Mouse (Mus musculus): ENCODE data around the gene Lyg1.
"Not testable (repeated sequence)": the region's sequence is repeated elsewhere in the genome, so short reads cannot be mapped to it uniquely, and the experiment has no call there.

Gene Lyg1

DNA sequence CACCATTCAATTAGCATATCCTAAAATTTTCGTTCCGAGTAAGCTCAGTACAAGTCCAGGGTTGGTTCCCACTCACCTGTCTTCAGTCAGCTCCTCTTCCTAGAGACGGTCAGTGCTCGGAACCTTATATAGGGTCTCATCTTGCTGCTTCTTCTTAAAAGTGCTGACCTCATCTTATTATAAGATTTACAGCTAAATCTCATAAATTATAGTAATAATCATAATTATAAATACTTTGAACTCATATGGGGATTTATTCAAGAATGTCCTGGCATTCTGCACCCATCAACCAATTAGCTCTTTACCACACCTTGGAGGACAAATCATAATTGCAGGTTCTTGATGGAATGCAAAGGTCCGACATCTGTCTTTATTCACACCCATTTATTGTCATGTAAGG lies at the start of gene Lyg1:
Gene Lyg1 (minus strand): TSS at position 101 of the 400 bp plus-strand sequence.
- no peak for DNase-seq (ENCODE audit: low read depth, low spot score)

DNA sequence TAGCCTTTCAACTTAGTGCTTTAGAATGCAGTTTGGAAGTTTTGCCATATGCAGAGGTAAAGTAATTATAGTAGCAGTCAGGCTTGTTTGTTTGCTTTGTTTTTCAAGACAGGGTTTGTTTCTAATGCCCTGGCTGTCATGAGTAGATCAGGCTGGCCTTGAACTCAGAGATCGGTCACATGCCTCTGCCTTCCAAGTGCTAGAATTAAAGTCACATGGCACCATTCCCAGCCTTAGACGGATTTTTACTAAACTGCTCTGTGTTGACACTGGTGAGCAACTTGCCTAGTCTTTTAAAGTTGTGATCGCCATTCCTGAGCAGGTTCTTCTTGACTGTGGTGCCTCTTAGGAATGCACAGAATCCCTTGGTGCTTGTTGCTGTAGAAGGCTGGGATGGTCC lies 49.2 kb upstream of the Lyg1 start:
- no peak for DNase-seq (ENCODE audit: low read depth, low spot score)

DNA sequence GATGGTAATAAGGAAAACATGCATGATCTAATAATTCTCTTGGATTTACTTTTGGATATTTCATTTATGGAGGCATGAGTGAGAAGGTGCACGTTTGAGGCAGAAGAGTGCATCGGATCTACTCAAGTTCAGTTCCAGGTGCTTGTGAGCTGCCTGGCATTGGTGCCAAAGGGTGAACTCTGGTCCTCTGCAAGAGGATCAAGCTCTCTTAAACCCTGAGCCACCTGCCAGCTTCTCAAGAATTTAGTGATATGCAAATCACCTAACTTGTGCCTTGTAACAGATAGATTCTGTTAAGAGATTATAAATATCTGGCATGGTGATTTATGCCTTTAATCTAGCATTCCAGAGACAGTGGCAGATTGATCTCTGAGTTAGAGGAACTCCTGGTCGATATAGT lies 45.5 kb upstream of the Lyg1 start:
- no peak for DNase-seq (ENCODE audit: low read depth, low spot score)

DNA sequence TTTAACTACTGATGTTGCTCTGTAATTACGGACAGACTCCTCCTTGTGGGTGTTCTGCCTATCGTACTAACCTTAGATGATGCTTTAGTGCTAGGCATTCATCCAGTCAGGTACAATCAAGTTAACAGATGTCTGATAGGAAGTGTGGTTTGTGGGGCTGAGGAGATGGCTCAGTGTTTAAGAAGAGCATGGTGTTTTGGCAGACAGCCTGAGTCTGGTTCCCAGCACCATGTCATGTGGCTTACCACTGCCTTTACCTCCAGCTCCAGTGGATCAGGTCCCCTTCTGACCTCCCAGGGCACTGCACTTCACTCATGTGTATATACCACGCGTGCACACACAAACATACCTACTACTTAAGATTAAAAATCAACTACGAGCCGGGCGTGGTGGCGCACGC lies 44.4 kb upstream of the Lyg1 start:
- no peak for DNase-seq (ENCODE audit: low read depth, low spot score)

DNA sequence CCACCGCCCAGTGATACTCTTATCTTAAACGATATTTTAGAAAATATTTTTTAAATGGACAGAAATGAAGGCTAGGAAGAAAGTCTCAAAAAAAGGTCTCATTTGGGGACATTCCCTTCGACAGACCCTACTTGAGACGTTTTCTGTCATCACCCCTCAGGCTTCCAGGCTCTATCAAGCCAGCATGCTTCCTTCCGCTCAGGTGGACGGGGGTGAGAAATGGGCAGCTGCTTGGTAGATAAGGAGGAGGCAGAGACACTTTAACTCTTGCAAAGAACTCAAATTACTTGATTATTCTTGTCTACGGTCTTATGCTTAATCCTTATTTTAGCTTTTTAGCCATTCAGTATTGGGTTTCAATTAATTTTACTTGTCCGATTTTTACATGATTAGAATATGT lies 43.3 kb upstream of the Lyg1 start:
- no peak for DNase-seq (ENCODE audit: low read depth, low spot score)

DNA sequence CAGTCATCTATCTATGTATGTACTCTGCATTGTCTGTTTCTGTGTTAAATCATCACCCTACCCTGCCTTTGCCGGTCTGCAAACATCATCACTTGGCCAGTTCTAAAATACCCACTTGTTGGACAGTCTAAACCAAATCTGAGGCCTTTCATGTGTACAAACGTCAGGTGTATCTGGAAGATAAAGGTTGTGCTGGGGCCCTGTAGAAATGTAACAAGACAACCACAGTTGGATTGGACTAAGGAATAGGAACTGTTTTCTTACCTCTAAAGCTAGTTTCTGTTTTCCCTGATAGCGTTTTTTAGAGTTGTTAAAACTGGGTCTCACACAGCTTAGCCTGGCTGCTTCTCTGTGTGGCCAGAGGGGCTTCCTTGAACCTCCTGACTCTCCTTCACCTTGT lies 42.0 kb upstream of the Lyg1 start:
- DNase-seq (ENCODE audit: low read depth, low spot score): no peak

DNA sequence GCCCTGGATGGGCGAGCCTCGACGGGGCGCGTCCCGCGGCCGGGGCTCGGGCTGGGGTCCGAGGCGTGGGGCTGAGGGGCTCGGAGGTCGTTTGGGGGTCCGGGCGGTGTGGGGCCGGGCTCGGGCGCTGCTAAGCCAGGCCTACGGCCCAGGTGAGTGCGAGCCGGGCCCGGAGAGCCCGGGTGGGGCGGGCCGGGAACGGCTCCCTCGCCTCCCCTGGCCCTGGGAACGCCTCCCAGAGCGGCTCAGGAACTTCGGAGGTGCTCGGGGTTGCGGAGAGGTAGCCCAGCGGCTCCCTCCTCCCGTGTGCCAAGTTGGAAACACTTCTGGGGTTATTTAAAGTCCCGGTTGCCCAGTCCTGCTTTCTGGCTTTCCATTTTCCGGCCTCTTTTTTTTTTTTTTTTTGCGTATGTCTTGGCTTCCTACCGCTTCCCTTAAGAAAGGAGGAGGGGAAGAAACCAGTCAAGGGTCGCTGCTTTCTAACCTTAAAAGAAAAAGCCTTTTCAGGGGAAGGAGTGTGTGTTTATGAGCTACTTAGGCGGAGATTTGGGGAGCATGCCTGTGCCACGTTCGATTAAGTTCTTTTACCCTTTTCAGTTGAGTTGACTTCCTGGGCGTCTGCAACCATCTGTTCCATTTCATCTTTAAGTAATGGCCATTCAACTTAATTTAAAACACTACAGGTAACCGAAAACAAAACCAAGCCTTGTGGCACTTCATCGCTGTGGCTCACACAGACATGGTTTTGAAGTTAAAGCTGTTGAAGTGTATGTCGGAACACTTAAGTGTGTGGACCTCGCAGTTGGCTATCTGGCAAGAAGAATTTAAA lies 41.0 kb upstream of the Lyg1 start:
- no peak for DNase-seq (ENCODE audit: low read depth, low spot score)

DNA sequence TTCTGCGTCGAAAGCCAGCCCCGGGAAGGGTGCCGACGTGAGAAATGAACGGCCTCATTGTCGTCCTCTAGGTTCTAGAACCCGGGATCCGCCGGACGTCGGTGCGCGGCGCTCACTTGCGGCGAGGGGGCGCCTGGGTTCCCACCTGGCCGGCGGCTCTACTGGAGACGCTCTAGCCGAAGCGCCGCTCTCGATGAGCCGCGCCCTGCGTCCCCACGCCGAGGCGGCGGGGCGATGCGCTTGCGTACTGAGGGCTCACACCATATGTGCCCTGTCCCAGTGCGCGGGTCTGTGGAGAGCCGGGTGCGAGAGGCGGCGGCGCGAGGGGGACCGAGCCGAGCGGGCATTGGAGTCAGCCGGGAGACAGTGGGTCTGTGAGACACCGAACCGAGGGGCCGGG lies 40.3 kb upstream of the Lyg1 start, which contains the start of the genes Txndc9 and Eif5b:
Gene Txndc9 (minus strand): TSS at position 27 of the 400 bp plus-strand sequence.
Gene Eif5b (plus strand): TSS at position 144 of the 400 bp plus-strand sequence.
- peak; percentile 90 for DNase-seq (ENCODE audit: low read depth, low spot score)

DNA sequence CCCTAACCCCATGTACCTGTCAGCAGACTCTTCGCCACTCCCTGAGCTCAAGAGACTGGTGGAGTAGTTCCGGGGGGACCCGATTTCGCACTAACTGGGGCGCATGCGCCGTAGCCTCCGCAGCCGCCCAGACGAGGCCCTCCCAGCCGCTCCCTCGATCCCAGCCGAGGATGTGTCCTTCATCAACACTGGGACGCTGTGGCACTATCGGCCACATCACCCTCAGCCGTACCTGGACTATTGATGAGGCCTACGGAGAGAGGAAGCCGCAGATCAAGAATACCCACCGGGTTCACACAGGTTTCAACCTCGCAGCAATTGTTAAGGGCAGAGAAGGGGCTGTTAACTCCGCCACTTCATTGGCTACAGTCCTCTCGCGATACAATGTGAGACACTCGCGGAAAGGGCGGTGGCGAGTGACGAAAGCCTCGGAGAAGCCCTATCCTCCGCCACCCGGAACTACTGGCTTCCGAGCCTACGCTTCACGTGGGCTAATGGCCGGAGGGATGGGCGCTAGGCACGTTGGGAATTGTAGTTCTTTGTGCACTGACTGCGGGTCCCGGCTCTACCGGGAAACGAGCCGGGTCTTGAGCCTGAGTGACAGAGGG lies 39.4 kb upstream of the Lyg1 start:
- peak; percentile 92 for DNase-seq (ENCODE audit: low read depth, low spot score)

DNA sequence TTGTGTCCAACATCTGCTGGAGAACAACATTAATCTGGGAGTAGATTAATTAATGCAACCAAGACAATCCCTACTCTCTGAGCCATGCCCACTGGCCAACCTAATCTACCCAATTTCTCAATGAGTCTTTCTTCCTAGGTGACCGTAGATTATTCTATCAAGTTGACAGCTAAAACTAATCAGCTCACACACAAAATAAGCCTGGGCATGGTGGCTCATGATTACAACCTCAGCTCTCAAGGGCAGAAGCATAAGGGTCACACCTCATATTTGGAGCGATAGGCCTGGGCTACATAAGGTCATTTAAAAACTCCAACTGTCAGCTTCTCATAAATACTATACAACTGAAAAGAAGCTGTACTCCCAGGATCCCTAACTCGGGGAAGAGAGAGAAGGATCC lies 38.7 kb upstream of the Lyg1 start:
- no peak for DNase-seq (ENCODE audit: low read depth, low spot score)

DNA sequence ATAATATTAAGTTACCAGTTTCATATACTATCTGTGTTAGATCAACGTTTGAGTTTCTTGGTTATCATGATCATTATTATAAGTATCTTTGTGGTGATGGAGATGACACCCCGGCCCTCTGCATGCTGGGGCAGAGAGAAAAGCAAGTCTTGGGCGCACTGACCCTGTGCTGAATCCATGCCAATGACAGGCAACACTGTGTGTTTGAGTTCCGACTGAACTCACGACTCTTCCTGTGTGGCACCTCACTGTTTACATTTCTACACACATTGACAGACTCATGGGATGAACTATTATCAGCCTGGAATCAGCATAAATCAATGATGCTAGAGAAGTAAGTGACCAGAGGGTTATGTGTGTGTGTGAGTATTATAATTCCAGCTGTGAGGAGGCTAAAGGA lies 30.3 kb upstream of the Lyg1 start:
- DNase-seq (ENCODE audit: low read depth, low spot score): no peak

DNA sequence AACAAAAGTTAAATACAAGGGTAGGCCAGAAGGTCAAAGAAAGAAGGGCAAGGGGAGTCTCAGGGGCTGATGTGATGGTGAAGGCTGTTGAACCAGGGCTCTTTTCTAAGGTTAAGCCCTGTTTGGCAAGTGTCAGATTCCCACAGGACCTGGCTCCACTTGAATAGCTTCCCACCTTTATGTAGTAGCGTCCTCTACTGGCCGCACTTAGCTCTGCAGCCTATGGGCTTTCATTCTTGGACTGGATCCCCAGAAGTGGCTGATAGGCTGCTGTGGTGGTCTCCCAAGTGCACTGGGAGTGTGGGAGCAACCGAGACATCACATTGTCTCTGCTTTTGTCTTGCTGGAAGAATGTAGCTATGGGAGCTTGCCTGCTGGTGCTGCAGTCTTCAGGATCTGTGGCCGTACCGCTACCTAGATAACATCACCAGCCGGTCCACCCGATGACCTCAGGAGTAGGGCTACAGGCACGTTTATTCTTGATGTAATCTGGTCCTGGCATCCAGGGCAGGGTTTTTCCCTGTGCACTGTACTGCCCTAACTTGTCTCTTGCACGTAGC lies 28.3 kb upstream of the Lyg1 start:
- DNase-seq (ENCODE audit: low read depth, low spot score): peak; percentile 42

DNA sequence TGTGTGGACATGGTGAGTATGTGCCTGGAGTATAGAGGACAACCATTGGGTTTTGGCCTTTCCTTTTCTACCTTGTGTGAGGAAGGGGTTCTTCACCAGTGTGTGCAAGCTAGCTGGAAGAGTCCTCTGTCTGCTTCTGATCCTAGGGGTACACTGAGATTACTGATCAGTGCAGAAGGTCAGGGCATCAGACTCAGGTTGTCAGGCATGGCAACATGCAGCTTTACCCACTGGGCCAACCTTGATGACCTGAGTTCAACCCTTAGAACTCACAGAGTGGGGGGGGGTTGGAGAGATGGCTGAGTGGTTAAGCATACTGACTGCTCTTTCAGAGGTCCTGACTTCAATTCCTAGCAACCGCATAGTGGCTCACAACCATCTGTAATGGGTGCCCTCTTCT lies 26.8 kb upstream of the Lyg1 start:
- no peak for DNase-seq (ENCODE audit: low read depth, low spot score)

DNA sequence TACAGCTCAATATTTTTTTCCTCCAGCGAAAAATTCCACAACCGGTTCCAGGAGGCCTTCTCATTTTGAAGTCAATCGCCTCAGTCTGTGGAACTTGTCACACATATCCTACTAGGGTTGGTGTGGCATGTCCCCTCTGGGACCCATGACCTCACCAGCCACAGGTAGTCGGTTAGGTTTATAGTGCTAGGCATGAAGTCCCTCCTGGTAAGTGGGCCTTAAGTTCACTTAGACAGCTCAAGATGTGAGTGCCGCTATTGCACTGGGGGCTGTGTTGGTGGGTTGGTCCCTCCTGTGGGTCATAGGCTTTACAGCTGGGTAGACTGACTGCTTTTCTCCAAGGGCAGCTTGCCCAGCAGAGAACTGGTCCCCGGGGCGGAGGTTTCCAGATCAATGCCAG lies 19.7 kb upstream of the Lyg1 start:
- DNase-seq (ENCODE audit: low read depth, low spot score): no peak

DNA sequence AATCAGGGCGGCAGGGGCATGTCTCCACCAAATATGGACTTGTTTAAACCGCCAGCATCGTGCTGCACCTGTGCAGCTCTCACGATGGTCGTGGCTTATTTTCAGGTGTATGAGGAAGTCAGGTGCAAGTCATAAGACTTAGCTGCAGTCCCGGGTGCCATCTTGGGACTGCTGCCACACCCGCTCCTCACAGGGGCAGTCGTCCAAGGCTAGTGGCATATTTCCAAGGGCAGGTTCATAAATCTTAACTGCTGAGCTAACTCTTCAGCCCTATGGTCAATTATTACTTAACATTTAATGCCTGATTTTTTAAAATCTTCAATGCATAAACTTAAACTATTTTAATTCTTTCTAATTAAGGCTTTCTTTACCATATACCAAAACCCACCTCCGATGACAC lies 19.1 kb upstream of the Lyg1 start:
- not testable (repeated sequence) for DNase-seq (ENCODE audit: low read depth, low spot score)

DNA sequence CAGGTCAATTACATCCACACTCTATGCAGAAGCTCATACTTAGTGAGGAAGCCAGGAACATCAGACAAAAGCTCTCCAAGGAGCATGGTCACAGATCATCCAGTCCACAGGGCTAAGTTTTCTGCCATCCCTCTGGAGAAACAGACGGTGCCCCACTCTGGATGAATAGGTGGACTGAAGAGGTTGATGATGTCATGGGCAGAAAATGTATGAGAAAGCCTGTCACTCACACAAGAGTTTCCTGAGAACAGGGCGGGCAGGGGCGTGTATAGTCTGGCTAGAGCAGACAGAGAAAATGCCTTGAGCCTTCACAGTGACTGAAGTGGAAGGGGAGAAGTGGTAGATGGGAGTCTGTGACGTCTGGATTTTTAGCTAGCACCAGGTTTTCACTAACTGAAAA lies 14.0 kb upstream of the Lyg1 start:
- DNase-seq (ENCODE audit: low read depth, low spot score): no peak

DNA sequence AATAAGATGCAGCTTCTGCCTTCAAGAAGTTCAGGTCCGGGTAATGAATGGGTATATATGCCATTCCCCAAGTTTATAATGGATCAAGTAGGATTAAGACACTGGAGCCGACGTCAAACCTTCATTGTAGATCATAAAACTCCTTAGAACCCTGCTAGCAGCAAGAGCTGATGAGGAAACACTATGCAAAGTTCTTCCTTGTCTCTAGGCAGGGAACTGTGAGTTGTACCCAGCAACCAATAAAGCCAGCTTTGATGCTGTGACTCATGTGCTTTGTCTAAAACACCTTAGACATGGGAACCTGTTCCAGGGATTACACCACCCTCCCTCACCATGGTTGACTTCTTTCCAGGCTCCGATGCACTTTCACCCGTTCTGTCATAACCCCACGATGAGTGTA lies 11.2 kb upstream of the Lyg1 start:
- no peak for DNase-seq (ENCODE audit: low read depth, low spot score)

DNA sequence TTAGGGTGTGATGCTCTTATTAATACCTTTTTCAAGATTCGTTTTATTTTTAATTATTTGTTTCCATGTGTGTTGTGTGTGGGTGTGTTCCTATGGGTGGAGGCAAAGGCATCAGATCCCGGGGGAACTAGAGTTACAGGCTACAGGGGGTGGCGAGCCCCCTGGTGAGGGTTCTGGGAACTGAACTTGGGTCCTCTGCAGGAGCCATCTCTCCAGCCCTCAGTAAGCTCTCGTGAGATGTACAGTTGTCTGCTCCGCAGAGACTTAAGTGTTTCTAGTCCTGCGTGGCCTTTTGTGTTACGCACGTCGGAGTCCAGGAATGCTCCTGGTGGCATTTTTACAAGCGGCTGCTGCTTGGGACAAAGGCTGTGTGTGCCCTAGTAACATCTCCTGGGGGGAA lies 8.0 kb upstream of the Lyg1 start:
- peak; percentile 36 for DNase-seq (ENCODE audit: low read depth, low spot score)

DNA sequence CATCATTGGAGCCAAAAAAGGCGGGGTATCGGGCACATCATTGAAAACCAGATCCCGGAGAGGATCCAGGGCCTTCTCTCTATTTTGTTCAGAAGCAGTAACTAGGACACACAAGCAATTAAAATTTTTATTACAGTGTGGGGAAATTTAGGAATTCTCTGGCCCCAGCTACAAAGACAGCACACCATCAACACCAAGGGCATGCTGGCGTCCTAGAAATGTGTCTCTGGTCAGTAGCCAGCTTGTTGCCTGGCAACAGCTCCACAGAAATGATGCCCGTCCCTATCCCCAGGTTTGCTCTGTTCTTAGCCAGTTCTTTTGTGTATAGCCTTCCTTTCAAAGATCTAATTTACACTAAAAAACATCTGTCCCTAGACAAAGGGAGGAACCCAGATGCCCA lies 1.9 kb upstream of the Lyg1 start:
- DNase-seq (ENCODE audit: low read depth, low spot score): no peak

DNA sequence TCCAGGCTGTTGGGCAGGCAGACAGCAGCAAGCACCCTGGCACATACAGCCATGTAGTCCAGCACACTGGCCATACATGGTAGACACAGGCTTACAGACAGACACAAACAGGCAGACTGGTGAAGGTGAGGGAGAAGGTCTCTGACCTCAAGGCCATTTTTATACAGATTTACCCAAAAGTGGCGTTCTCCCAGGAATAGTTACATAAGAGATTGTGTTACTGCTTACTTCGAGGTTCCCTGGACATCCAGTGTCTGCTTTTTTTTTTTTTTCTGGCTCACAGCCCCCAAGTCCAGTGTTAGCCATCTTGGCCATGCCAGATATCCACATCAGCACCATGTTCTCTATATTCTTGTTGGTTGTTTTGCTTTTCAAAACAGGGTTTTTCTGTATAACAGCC lies 957 bp upstream of the Lyg1 start:
- DNase-seq (ENCODE audit: low read depth, low spot score): no peak

DNA sequence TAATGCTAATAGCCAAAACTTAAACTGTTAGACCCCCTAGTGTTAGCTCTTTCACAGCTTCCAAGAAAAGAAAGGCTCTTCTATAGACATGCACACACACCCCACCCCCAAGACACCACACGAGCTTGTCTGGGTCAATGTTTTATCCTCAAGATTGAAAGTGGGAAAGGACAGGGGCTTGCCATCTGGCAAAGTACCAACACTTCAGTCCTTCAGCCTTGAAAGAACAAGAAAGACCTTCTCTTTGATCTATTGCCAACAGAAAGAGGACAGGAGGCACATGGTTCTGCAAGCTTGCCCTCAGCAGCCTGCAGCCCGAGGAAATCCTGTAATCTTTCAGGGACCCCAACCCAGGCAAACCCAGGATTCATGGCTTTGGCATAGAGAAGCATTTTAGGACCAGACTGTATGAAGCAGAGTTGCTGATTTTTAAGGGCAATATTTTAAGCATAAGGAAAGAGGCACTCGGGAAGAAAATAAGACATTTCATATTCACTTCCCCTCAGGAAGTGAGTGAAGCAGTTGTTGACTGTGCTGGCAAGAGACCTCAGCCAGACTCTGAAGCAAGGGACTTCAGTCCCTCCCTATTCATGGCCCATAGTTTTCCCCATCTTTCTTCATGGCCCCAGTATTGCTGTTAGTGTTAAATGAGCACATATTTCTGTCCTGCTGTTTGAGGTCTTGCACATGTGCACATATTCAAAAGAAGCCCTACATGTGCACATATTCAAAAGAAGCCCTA lies 698 bp downstream of the Lyg1 start:
- DNase-seq (ENCODE audit: low read depth, low spot score): no peak

DNA sequence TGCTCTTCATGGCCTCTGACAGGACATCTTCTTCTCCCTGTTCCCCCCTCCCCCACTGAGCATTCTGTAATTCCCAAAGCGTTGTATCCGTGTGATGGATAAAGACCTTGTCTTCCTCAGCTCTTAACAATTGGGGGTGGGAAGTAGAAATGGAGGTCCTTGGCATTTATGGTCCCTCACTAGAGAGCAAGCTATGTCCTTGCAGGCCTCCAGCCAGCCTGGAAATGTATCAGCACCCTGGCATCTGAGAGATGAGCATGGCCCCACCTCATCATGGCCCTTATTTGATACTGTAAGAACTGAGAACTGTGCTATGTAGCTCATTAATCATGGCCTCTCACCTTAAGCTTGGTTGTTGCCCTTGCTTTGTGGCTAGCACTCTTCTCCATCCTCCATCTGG lies 2.3 kb downstream of the Lyg1 start:
- DNase-seq (ENCODE audit: low read depth, low spot score): no peak

Data from WW6 (cell line).